Mouse (Mus musculus): ENCODE measurements at regions not wholly inside any gene's neighbourhood (a gene's known extent, or its start where the extent isn't known, plus 50 kb on each side); places are given as distances from the start of the nearest gene placed in this dataset.

- TF ChIP-seq TAL1 (IDR thresholded peaks at IDR 0.05; ENCODE audit: low read length) = no peak
- TF ChIP-seq GATA1 (IDR thresholded peaks at IDR 0.05; ENCODE audit: low read length) = no peak
These were observed 337.0 kb upstream of the Rnaseh2b start for GRCm38 (mm10) chr14:61955416-61955815.

Measured in erythroblast, embryonic 14.5 days (primary cell).